Mouse (Mus musculus): Measurements from ENCODE around the gene Etaa1.
"Not testable (repeated sequence)": the region's sequence is repeated elsewhere in the genome, so short reads cannot be mapped to it uniquely, and the experiment has no call there.

Etaa1 gene

DNA sequence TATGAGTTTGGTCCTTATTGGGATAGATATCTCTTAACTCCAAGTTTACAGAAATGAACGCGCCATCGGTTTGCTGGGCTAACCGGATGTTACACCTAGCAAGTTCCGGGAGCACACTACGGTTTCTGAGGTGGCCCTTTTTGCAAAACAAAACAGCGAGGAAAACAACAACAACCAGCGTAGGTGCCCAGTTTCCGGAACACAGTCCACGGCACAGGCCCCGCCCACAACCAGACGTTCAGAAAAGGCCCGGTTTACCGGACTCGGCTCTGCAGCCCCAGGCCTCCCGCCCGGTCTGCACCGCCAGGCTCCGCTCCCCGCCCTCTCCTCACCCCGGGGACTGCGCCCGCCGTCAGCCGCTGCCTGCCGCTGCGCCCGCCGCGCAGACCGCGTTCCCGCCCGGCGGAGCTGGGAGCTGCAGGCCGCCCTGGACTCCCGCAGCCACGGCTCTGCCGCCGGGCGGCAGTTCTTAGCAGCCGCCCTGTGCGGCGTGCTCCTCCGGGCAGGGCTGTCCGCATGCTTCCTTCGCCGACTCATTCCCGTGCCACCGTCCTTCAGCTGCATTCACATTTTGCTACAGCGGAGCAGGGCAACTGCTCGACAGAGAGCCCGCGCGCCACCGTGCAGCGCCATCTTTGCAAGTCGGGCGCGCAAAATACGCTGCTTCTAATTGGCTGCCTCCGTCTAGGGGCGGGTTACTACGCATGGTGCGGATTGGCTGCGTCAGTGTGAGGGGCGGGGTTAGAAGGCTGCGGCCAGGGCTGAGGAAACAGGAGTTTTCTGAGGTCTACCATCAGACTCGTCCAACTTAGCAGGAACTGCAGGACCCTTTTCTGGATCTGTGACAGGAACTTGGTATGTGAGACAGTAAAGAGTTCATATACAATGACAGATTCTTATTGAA, at the start of gene Etaa1:
Gene Etaa1, minus strand, starts transcription at position 645 of the 904 bp plus-strand sequence.
- DNase-seq = peak; percentile 100

GRCm38 (mm10) chr11:17994151-17994550, 40.5 kb upstream of the Etaa1 start:
- DNase-seq = no peak

DNA sequence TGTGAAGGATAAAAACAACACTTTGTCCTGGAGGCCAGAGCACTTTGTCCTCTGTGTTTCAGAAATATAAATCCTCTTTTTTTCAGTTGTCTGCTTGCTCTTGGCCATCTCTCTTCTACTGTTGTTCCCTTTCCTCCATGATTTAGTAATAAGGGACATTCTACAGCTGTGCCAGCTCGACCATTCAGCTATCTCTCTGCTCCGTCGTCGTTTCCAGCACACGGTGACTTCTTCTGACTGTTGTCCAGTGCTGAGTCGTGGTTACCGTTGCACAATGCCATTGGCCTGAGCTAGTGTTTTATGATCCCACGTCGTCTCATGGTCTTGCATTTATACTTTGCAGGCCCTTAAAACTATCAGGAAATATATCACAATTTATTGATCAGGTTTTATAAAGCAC, 38.6 kb upstream of the Etaa1 start:
- DNase-seq = no peak

DNA sequence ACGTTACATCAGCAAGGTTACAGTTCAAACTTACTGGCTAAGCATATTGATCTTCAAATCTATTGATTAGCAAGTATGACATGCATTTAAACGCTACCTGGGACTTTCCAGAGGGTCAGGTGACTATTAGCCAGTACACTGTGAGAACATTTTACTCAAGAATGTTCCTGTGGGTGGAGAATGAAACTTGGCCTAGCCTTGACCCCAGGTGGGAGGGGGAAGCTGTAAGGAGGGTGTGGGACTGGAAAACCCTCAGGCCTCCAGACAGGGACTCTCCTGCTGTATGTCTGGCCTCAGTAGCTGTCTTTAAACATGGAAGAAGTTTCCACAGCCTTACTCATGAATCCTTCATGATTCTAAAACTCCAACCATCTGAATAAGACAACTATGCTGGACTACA, 29.7 kb upstream of the Etaa1 start:
- DNase-seq = no peak

DNA sequence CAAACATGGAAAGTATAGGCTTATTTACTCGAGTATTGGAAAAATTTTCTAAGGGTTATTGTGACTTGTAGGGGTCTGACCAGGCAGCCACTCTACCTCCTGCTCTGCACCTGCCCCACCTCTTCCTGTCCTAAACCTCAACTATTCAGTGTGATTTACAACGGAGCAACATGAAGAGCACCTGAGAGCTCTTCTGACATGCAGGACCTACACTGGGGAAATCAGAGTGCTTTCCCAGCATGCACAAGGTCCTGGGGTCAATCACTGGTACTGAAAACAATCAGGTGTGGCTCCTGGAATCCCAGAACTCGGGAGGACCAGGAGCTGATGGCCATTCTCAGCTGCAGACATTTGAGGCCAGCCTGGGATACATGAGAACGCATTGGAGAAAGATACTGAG, 27.6 kb upstream of the Etaa1 start:
- no peak for DNase-seq

DNA sequence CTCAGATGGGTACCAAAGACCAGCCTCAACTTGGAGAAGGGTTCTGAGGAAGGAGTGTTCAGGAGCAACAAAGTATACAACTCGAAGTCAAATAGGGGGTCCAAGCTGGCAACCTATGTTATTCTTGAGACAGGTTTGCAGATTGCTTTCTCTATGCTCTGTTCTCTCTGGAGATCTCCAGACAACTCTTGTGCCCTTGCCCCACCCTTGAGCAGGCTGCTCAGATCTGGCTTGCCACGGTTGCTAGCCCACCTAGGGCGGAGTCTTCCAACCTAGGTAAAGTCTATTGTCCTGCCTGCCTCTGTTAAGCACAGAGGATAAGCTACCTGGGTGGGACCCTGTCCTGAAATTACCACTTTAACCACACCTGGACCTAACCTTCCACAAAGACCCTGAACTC, 21.9 kb upstream of the Etaa1 start:
- DNase-seq = no peak

GRCm38 (mm10) chr11:17952791-17953190, 884 bp downstream of the Etaa1 start:
- no peak for DNase-seq

DNA sequence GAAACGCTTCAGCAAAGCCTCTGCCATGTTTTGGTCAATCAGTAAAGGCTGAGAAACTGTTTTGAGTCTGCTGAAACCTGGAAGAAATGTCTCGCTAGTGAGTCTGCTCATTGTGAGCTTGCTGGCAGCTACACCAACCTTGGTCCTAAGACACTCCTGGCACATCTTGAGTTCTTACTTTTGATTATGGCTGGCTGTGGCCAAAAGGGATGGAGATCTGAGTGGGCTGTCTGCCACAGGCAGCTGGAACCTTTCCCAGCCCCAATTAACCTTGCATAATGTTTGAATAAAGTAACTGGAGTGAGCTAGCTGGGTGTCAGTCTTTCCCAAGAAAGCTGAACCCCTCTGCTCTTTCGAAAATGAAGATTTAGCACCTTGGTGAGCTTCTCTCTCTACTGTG, 2.3 kb downstream of the Etaa1 start:
- no peak for DNase-seq

DNA sequence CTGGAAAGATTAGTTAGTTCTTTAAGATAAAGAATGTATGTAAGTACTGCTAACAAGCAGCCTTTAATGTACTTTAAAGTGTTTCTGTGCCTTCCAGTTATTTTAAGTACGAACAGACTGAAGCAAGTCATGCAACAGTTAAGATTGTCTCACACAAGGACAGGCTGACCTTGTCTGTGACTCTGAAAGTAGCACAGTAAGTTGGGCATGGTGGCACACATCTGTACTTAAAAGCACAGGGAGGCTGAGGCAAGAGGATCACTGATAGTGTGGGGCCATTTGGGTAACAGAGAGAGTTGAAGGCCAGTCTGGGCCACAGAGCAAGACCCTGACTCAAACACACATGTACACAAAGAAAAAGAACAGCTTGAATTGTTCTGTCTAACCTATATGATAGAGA, 14.5 kb downstream of the Etaa1 start:
- no peak for DNase-seq

- DNase-seq = no peak
Measured at GRCm38 (mm10) chr11:17937931-17938330, 15.7 kb downstream of the Etaa1 start.

DNA sequence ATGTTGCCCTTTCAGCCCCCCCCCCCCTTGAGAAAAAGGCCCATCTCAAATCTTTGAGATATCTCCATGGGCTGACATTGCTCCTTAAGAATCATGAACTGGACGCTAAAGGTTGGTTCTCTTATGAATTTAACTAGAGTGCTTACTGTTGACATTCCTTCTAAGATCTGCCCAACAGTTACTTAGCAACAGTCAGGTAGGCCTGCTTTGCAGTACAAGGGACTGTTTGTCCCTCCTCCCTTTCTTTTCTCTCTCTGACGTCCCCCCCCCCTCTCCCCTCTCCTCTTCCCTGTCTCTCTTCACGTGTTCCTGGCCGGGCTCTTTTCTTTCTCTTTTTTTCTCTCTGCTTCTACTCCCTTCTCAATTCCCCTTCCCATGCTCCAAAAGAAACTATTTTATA, 35.8 kb downstream of the Etaa1 start:
- no peak for DNase-seq

- DNase-seq = no peak
Measured at GRCm38 (mm10) chr11:17917101-17917500, 36.6 kb downstream of the Etaa1 start.

DNA sequence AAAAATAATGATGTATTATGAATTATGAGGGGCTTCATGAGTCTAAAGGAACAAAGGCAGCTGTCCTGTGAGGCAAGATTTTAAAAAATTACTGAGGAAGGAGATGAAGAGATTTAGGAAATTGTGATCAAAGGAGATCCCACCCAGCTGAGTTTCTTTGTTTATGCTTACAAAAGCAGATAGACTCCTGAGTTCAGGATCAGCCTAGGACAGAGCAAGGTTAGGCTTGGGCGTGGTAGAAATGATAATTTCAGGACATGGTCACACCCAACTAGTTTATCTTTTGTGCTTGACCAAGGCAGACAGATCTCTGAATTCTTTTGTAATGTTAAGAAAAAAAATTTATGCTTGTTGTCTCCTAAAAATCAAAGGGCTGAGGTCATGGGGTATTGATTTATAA, 37.2 kb downstream of the Etaa1 start:
- no peak for DNase-seq

DNA sequence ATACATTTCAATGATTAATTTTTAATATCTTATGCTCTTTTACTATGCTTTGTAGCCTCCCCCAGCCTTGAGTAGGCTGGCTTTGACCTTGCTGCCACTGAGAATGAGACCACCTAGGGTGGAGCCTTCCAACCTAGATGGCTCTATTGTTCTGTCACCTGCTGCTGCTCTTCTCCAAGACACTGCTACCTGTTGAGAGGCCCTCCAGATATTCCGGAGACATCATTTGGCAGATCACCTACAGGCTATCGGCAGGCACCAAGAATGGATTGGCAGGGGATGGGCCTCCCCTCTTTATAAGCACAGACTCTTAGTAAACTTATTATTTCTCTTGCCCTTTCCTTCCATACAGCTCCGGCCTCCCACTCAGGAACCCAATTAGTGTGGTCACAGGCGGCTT, 52.7 kb downstream of the Etaa1 start:
- DNase-seq = not testable (repeated sequence)
